Mouse (Mus musculus): ENCODE results near the gene Sept8. TPM values are rescaled to one million over a fixed set of nuclear protein-coding genes. Genes with fewer than 3 reads are reported as not detected.
A peak's percentile ranks its signal among the peaks of the same experiment; 100 is the strongest.

The Sept8 gene
- polyA plus RNA-seq, 1 experiment from 2014 or later = 21.6 TPM

GRCm38 (mm10) chr11:53521821-53522131 lies 2.7 kb downstream of the Sept8 start:
- no peak overlapping the region for H3K4me3 ChIP-seq (replicated peaks; ENCODE audit: low read length)
- H3K4me1 ChIP-seq (replicated peaks; ENCODE audit: control insufficient read depth, insufficient read depth, low read length) = peaks cover 11% of the 10 kb centered on the region
- peak overlapping the region; percentile 57; the same call in 1 of the 2 replicates for H3K4me2 ChIP-seq (replicated peaks)
- H3K36me3 ChIP-seq (replicated peaks; ENCODE audit: control insufficient read depth, insufficient read depth) = no peaks in the 10 kb centered on the region
- WGBS = 90% methylated on average over 7 of the region's 7 CpGs
- peaks cover 9% of the 10 kb centered on the region; the same call in 1 of the 2 replicates for H3K27me3 ChIP-seq (ENCODE audit: control insufficient read depth, insufficient read depth, low read length)
- no peak overlapping the region for H3K27ac ChIP-seq
- no peak overlapping the region for H3K9ac ChIP-seq
- no peaks in the 10 kb centered on the region for H3K9me3 ChIP-seq (ENCODE audit: control insufficient read depth, low read length)
- DNase-seq (ENCODE audit: low spot score) (no peak), ATAC-seq (ENCODE audit: low FRiP score) (no peak)

- no peak overlapping the region for H3K4me2 ChIP-seq (replicated peaks)
- 94% methylated on average over 3 of the region's 3 CpGs for WGBS
- H3K27ac ChIP-seq = no peak overlapping the region
- no peak for DNase-seq (ENCODE audit: low spot score)
- H3K9ac ChIP-seq = no peak overlapping the region
- H3K4me3 ChIP-seq (replicated peaks; ENCODE audit: low read length) = no peak overlapping the region
- H3K9me3 ChIP-seq (ENCODE audit: control insufficient read depth, low read length) = no peaks in the 10 kb centered on the region
- H3K27me3 ChIP-seq (ENCODE audit: control insufficient read depth, insufficient read depth, low read length) = peaks cover 9% of the 10 kb centered on the region; the same call in 1 of the 2 replicates
- no peak for ATAC-seq (ENCODE audit: low FRiP score)
- peaks cover 11% of the 10 kb centered on the region for H3K4me1 ChIP-seq (replicated peaks; ENCODE audit: control insufficient read depth, insufficient read depth, low read length)
- H3K36me3 ChIP-seq (replicated peaks; ENCODE audit: control insufficient read depth, insufficient read depth) = no peaks in the 10 kb centered on the region
Measured at GRCm38 (mm10) chr11:53522362-53522761, 3.3 kb downstream of the Sept8 start.

- 68% methylated on average over 9 of the region's 9 CpGs for WGBS
- H3K9ac ChIP-seq = no peak overlapping the region
- no peak overlapping the region for H3K4me3 ChIP-seq (replicated peaks; ENCODE audit: low read length)
- peaks cover 8% of the 10 kb centered on the region; the same call in 1 of the 2 replicates for H3K27me3 ChIP-seq (ENCODE audit: control insufficient read depth, insufficient read depth, low read length)
- no peaks in the 10 kb centered on the region for H3K9me3 ChIP-seq (ENCODE audit: control insufficient read depth, low read length)
- H3K36me3 ChIP-seq (replicated peaks; ENCODE audit: control insufficient read depth, insufficient read depth) = no peaks in the 10 kb centered on the region
- no peak overlapping the region for H3K27ac ChIP-seq
- H3K4me2 ChIP-seq (replicated peaks) = no peak overlapping the region
- ATAC-seq (ENCODE audit: low FRiP score) = no peak
- DNase-seq (ENCODE audit: low spot score) = no peak
- peaks cover 11% of the 10 kb centered on the region for H3K4me1 ChIP-seq (replicated peaks; ENCODE audit: control insufficient read depth, insufficient read depth, low read length)
Measured at GRCm38 (mm10) chr11:53522930-53523329, 3.9 kb downstream of the Sept8 start.

- H3K4me1 ChIP-seq (replicated peaks; ENCODE audit: control insufficient read depth, insufficient read depth, low read length) = peaks cover 11% of the 10 kb centered on the region
- H3K36me3 ChIP-seq (replicated peaks; ENCODE audit: control insufficient read depth, insufficient read depth) = no peaks in the 10 kb centered on the region
- no peak overlapping the region for H3K4me3 ChIP-seq (replicated peaks; ENCODE audit: low read length)
- no peak overlapping the region for H3K9ac ChIP-seq
- 87% methylated on average over 14 of the region's 14 CpGs for WGBS
- DNase-seq (ENCODE audit: low spot score) (no peak), ATAC-seq (ENCODE audit: low FRiP score) (no peak)
- no peaks in the 10 kb centered on the region for H3K27me3 ChIP-seq (ENCODE audit: control insufficient read depth, insufficient read depth, low read length)
- no peak overlapping the region for H3K27ac ChIP-seq
- no peaks in the 10 kb centered on the region for H3K9me3 ChIP-seq (ENCODE audit: control insufficient read depth, low read length)
- H3K4me2 ChIP-seq (replicated peaks) = no peak overlapping the region
Measured at GRCm38 (mm10) chr11:53523545-53524405, 4.7 kb downstream of the Sept8 start.

GRCm38 (mm10) chr11:53524905-53525304 lies 5.8 kb downstream of the Sept8 start:
- peaks cover 18% of the 10 kb centered on the region for H3K4me1 ChIP-seq (replicated peaks; ENCODE audit: control insufficient read depth, insufficient read depth, low read length)
- WGBS = 70% methylated on average over 6 of the region's 6 CpGs

GRCm38 (mm10) chr11:53525461-53525860 lies 6.4 kb downstream of the Sept8 start:
- ATAC-seq (ENCODE audit: low FRiP score) (no peak), DNase-seq (ENCODE audit: low spot score) (no peak)
- Histone ChIP-seq H3K27me3 (ENCODE audit: control insufficient read depth, insufficient read depth, low read length) (no peaks in the 10 kb centered on the region), H3K4me1 (replicated peaks; ENCODE audit: control insufficient read depth, insufficient read depth, low read length) (peaks cover 18% of the 10 kb centered on the region), H3K9me3 (ENCODE audit: control insufficient read depth, low read length) (no peaks in the 10 kb centered on the region), H3K4me3 (replicated peaks; ENCODE audit: low read length) (no peak overlapping the region), H3K27ac (no peak overlapping the region), H3K4me2 (replicated peaks) (no peak overlapping the region), H3K9ac (no peak overlapping the region), H3K36me3 (replicated peaks; ENCODE audit: control insufficient read depth, insufficient read depth) (no peaks in the 10 kb centered on the region)
- 47% methylated on average over 4 of the region's 4 CpGs for WGBS

More at GRCm38 (mm10) chr11:53524905-53525304, 5.8 kb downstream of the Sept8 start:
- Histone ChIP-seq H3K4me3 (replicated peaks; ENCODE audit: low read length) (no peak overlapping the region), H3K27ac (no peak overlapping the region), H3K36me3 (replicated peaks; ENCODE audit: control insufficient read depth, insufficient read depth) (no peaks in the 10 kb centered on the region), H3K9me3 (ENCODE audit: control insufficient read depth, low read length) (no peaks in the 10 kb centered on the region), H3K27me3 (ENCODE audit: control insufficient read depth, insufficient read depth, low read length) (no peaks in the 10 kb centered on the region), H3K4me2 (replicated peaks) (no peak overlapping the region), H3K9ac (no peak overlapping the region)
- ATAC-seq (ENCODE audit: low FRiP score) = no peak
- no peak for DNase-seq (ENCODE audit: low spot score)

- WGBS = 80% methylated on average over 9 of the region's 9 CpGs
- no peak for DNase-seq (ENCODE audit: low spot score)
- Histone ChIP-seq H3K4me2 (replicated peaks) (no peak overlapping the region), H3K27ac (no peak overlapping the region), H3K9ac (no peak overlapping the region), H3K27me3 (ENCODE audit: control insufficient read depth, insufficient read depth, low read length) (no peaks in the 10 kb centered on the region), H3K36me3 (replicated peaks; ENCODE audit: control insufficient read depth, insufficient read depth) (peaks cover 3% of the 10 kb centered on the region; the same call in 1 of the 2 replicates), H3K4me3 (replicated peaks; ENCODE audit: low read length) (no peak overlapping the region), H3K9me3 (ENCODE audit: control insufficient read depth, low read length) (no peaks in the 10 kb centered on the region), H3K4me1 (replicated peaks; ENCODE audit: control insufficient read depth, insufficient read depth, low read length) (0 out of 2 replicates have a peak, but pooled peaks cover 7% of the 10 kb centered on the region)
- no peak for ATAC-seq (ENCODE audit: low FRiP score)
Measured at GRCm38 (mm10) chr11:53528397-53529252, 9.6 kb downstream of the Sept8 start.

DNA sequence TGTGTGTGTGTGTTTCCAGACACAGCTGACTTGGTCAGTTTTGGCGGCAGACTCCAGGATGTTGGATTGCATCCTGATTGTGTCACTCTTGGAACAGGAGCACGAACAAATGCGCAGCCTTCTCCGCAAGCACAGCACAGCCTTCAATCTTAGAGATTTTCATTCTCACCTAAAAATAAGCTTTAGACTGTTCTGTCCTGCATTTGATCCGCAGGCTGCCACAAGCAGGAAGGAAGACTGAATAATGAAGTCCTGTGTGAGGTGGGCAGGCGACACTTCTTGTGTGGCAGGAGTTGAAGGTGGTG lies 10.1 kb downstream of the Sept8 start:
- no peak overlapping the region for H3K4me3 ChIP-seq (replicated peaks; ENCODE audit: low read length)
- ATAC-seq (ENCODE audit: low FRiP score) (no peak), DNase-seq (ENCODE audit: low spot score) (no peak)
- H3K9me3 ChIP-seq (ENCODE audit: control insufficient read depth, low read length) = no peaks in the 10 kb centered on the region
- no peak overlapping the region for H3K9ac ChIP-seq
- H3K36me3 ChIP-seq (replicated peaks; ENCODE audit: control insufficient read depth, insufficient read depth) = peaks cover 8% of the 10 kb centered on the region
- WGBS = 69% methylated on average over 6 of the region's 6 CpGs
- H3K4me2 ChIP-seq (replicated peaks) = no peak overlapping the region
- 0 out of 2 replicates have a peak, but pooled peaks cover 7% of the 10 kb centered on the region for H3K4me1 ChIP-seq (replicated peaks; ENCODE audit: control insufficient read depth, insufficient read depth, low read length)
- no peak overlapping the region for H3K27ac ChIP-seq
- no peaks in the 10 kb centered on the region for H3K27me3 ChIP-seq (ENCODE audit: control insufficient read depth, insufficient read depth, low read length)

DNA sequence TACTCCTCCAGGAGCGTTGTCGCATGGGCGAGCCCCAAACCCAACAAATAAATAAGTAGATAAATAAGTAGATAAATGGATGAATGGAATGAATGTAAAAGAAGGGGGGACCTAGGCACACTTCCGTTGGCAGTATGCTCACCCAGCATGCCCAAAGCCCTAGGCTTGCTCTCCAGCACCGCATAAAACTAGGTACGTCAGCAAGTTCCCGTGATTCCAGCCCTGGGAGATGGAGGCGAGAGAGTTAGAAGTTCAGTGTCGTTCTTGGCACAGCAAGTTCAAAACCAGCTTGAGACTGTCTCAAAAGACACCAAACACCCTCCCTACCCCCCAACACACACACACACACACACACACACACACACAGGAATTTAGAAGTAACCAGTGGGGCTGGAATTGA lies 10.9 kb downstream of the Sept8 start:
- DNase-seq (ENCODE audit: low spot score) (no peak), ATAC-seq (ENCODE audit: low FRiP score) (no peak)
- H3K27me3 ChIP-seq (ENCODE audit: control insufficient read depth, insufficient read depth, low read length) = no peaks in the 10 kb centered on the region
- no peak overlapping the region for H3K27ac ChIP-seq
- H3K9ac ChIP-seq = no peak overlapping the region
- H3K4me3 ChIP-seq (replicated peaks; ENCODE audit: low read length) = no peak overlapping the region
- H3K36me3 ChIP-seq (replicated peaks; ENCODE audit: control insufficient read depth, insufficient read depth) = peaks cover 16% of the 10 kb centered on the region
- H3K4me1 ChIP-seq (replicated peaks; ENCODE audit: control insufficient read depth, insufficient read depth, low read length) = 0 out of 2 replicates have a peak, but pooled peaks cover 7% of the 10 kb centered on the region
- no peak overlapping the region for H3K4me2 ChIP-seq (replicated peaks)
- no peaks in the 10 kb centered on the region for H3K9me3 ChIP-seq (ENCODE audit: control insufficient read depth, low read length)
- WGBS = 84% methylated on average over 9 of the region's 9 CpGs
